Mouse (Mus musculus) cerebellum, adult 2 months (tissue): ENCODE data around the gene Stx2.

ENCODE experiments used
- CTCF ChIP-seq: fragments of 200-500 bp; IDR thresholded peaks from 2 replicates; pipeline ENCODE4 v1.5.1; 2011; ENCODE audit warnings: low read depth, mild to moderate bottlenecking, control low read depth, low read length, moderate library complexity, borderline replicate concordance; ENCODE audit not compliant: insufficient read depth
- POLR2A ChIP-seq: fragments of 200-500 bp; IDR thresholded peaks from 2 replicates; pipeline ENCODE4 v1.6.1; 2011; ENCODE audit warnings: low read length, control low read depth, borderline replicate concordance; ENCODE audit not compliant: insufficient read depth

DNA sequence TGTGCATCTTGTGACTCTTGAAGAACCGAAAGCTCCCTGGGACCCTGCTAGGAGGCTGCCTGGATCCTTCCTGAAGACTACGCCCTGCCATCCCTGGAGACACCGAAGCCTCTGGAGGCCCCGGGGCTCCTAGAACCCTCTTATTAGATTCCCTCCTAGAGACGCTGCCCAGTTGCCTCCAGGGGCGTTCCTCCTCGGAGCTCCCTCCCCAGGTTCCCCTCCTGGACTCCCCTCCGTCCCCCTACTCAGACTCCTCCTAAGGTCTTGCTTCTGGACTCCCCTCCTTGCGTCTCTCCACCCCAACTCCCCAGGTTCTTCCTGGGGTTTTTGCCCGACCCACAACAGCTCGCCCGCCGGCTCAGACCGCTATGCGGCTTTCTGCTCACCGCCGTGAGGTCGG lies 366 bp downstream of the Stx2 start:
- TF ChIP-seq POLR2A: no peak
- TF ChIP-seq CTCF: no peak
